Mouse (Mus musculus) midbrain, embryonic 13.5 days (tissue): Measurements from ENCODE around the gene Pcdh7. TPM values are rescaled to one million over a fixed set of nuclear protein-coding genes. Genes with fewer than 3 reads are reported as not detected.

Experiments used
- ATAC-seq: fragments of 200-750 bp; cut with Nextera tagmentation; 2 replicates; pipeline ENCODE4 v1.8.0; 2017; ENCODE audit warnings: mild to moderate bottlenecking, moderate TSS enrichment, moderate library complexity
- H3K27ac ChIP-seq: fragments of 300-500 bp; sonication (generic); 2 replicates; pipeline ENCODE4 v1.5.1; 2015; ENCODE audit warnings: inconsistent platforms, mild to moderate bottlenecking, moderate library complexity
- H3K27me3 ChIP-seq: fragments of 300-500 bp; sonication (generic); 2 replicates; pipeline ENCODE4 v1.6.1; 2015; ENCODE audit warnings: mild to moderate bottlenecking, inconsistent platforms
- H3K36me3 ChIP-seq: fragments of 300-500 bp; sonication (generic); 2 replicates; pipeline ENCODE4 v1.6.1; 2015; ENCODE audit warnings: mild to moderate bottlenecking, inconsistent platforms
- H3K4me1 ChIP-seq: fragments of 300-500 bp; sonication (generic); replicated peaks from 2 replicates; pipeline ENCODE4 v1.6.1; 2015; ENCODE audit warnings: inconsistent platforms
- H3K4me2 ChIP-seq: fragments of 300-500 bp; sonication (generic); replicated peaks from 2 replicates; pipeline ENCODE4 v1.6.1; 2015; ENCODE audit warnings: moderate library complexity, mild to moderate bottlenecking, inconsistent platforms
- H3K4me3 ChIP-seq: fragments of 300-500 bp; sonication (generic); replicated peaks from 2 replicates; pipeline ENCODE4 v1.5.1; 2015; ENCODE audit warnings: mild to moderate bottlenecking, inconsistent platforms
- H3K9ac ChIP-seq: fragments of 300-500 bp; sonication (generic); replicated peaks from 2 replicates; pipeline ENCODE4 v1.6.1; 2015; ENCODE audit warnings: mild to moderate bottlenecking, inconsistent platforms
- H3K9me3 ChIP-seq: fragments of 300-500 bp; sonication (generic); 2 replicates; pipeline ENCODE4 v1.6.1; 2016; ENCODE audit warnings: mild to moderate bottlenecking, inconsistent platforms
- WGBS: fragments of 180-500 bp; shearing (Covaris S2); methylation state at CpG from one replicate; pipeline ENCODE4 v1.1.7; 2015; 5-methylcytosine and 5-hydroxymethylcytosine counted together
- polyA plus RNA-seq: library from polyadenylated mRNA; unstranded; fragments of >200 nt; fragmentation: Nextera tagmentation; extraction: Ambion mirVana; gene quantifications from 2 replicates; pipeline ENCODE4 v1.2.1, GENCODE M21; 2015

Pcdh7 gene
- polyA plus RNA-seq, 1 experiment from 2014 or later, result 14.3 TPM

DNA sequence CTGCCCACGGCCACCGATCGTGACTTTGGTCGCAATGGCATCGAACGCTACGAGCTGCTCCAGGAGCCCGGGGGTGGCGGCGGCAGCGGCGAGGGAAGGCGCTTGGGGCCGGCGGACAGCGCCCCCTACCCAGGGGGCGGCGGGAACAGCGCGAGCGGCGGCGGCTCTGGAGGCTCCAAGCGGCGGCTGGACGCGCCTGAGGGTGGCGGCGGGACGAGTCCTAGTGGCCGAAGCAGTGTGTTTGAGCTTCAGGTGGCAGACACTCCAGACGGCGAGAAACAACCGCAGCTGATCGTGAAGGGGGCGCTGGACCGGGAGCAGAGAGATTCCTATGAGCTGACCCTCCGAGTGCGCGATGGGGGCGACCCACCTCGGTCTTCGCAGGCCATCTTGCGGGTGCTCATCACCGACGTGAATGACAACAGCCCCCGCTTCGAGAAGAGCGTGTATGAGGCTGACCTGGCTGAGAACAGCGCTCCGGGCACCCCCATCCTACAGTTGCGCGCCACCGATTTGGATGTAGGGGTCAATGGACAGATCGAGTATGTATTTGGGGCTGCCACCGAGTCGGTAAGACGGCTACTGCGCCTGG is 1.9 kb downstream of the Pcdh7 start:
- H3K27ac ChIP-seq, result peak overlapping the region; percentile 91
- H3K4me1 ChIP-seq, result peaks cover 29% of the 10 kb centered on the region
- H3K27me3 ChIP-seq, result peaks cover 5% of the 10 kb centered on the region; the same call in 1 of the 2 replicates
- H3K9me3 ChIP-seq, result no peaks in the 10 kb centered on the region
- no peak for ATAC-seq
- WGBS, result under 1% methylated on average over 59 of the region's 59 CpGs
- H3K9ac ChIP-seq, result peak overlapping the region; percentile 81
- H3K4me3 ChIP-seq, result peak overlapping the region; percentile 76
- peak overlapping the region; percentile 88 for H3K4me2 ChIP-seq
- H3K36me3 ChIP-seq, result no peaks in the 10 kb centered on the region

- Histone ChIP-seq H3K9ac (peak overlapping the region; percentile 81), H3K27ac (no peak overlapping the region), H3K27me3 (peaks cover 5% of the 10 kb centered on the region; the same call in 1 of the 2 replicates), H3K4me2 (peak overlapping the region; percentile 88), H3K4me1 (peaks cover 31% of the 10 kb centered on the region), H3K9me3 (no peaks in the 10 kb centered on the region), H3K36me3 (no peaks in the 10 kb centered on the region), H3K4me3 (peak overlapping the region; percentile 76)
- 4% methylated on average over 34 of the region's 34 CpGs for WGBS
- no peak for ATAC-seq
Observed at GRCm38 (mm10) chr5:57720206-57720880, 2.6 kb downstream of the Pcdh7 start.

GRCm38 (mm10) chr5:57721148-57721712 is 3.5 kb downstream of the Pcdh7 start:
- H3K9me3 ChIP-seq, result no peaks in the 10 kb centered on the region
- peak overlapping the region; percentile 76 for H3K4me3 ChIP-seq
- peak overlapping the region; percentile 81 for H3K9ac ChIP-seq
- peak overlapping the region; percentile 88 for H3K4me2 ChIP-seq
- no peak for ATAC-seq
- peaks cover 5% of the 10 kb centered on the region; the same call in 1 of the 2 replicates for H3K27me3 ChIP-seq
- H3K4me1 ChIP-seq, result peaks cover 31% of the 10 kb centered on the region
- H3K27ac ChIP-seq, result no peak overlapping the region
- WGBS, result 33% methylated on average over 8 of the region's 8 CpGs
- H3K36me3 ChIP-seq, result no peaks in the 10 kb centered on the region

GRCm38 (mm10) chr5:57721927-57722326 is 4.2 kb downstream of the Pcdh7 start:
- WGBS, result 41% methylated on average over 6 of the region's 6 CpGs
- peak overlapping the region; percentile 88 for H3K4me2 ChIP-seq
- peak overlapping the region; percentile 21; the same call in 1 of the 2 replicates for H3K9ac ChIP-seq
- ATAC-seq, result no peak
- no peaks in the 10 kb centered on the region for H3K36me3 ChIP-seq
- peaks cover 31% of the 10 kb centered on the region for H3K4me1 ChIP-seq
- no peak overlapping the region for H3K27ac ChIP-seq
- H3K4me3 ChIP-seq, result peak overlapping the region; percentile 76
- peaks cover 5% of the 10 kb centered on the region; the same call in 1 of the 2 replicates for H3K27me3 ChIP-seq
- H3K9me3 ChIP-seq, result no peaks in the 10 kb centered on the region

DNA sequence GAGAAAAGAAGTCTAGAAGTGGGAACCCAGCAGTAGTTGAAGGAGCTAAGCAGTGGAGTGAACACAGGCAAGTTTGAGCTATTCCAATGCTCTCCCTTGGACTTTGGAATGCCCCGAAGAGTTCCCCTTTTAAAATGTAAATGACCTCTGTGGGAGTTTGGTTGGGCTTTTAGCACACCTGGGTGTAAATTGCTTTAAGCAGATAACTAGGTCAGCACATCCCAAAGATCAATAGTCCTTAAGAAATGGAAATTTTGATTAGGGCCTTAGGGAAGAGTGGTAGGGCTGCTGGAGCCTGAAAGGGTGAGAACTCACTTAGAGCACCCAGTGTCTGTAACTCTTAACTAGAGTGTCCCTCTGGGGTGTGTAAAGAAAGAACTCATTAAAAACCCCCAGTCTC is 15.7 kb downstream of the Pcdh7 start:
- WGBS, result 15% methylated on average over 1 of the region's 1 CpGs

DNA sequence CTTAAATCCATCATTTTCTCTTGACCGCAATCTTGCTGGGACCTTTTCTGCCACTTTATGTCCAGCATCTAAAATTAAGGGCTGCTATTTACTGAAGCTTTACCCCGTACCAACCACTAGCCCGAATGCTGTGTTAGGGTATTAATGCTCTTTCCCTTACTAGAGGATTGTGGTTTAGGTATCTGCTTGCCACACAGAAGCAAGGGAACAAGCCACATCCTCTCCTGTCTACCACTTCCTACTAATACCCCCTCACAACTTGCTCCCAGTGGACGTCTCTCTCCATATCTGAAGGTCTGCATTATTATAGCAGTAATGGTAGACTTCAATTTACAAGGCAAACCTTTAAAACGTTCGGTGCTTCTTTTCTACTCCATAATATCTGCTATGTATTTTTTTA is 18.0 kb downstream of the Pcdh7 start:
- no peaks in the 10 kb centered on the region for H3K36me3 ChIP-seq
- ATAC-seq, result no peak
- H3K4me2 ChIP-seq, result no peak overlapping the region
- WGBS, result 86% methylated on average over 6 of the region's 6 CpGs
- H3K9me3 ChIP-seq, result no peaks in the 10 kb centered on the region
- H3K4me3 ChIP-seq, result no peak overlapping the region
- no peak overlapping the region for H3K9ac ChIP-seq
- H3K27me3 ChIP-seq, result no peaks in the 10 kb centered on the region
- H3K4me1 ChIP-seq, result no peaks in the 10 kb centered on the region
- H3K27ac ChIP-seq, result no peak overlapping the region

More for the DNA sequence above, 15.7 kb downstream of the Pcdh7 start:
- no peak overlapping the region for H3K27ac ChIP-seq
- H3K9me3 ChIP-seq, result no peaks in the 10 kb centered on the region
- H3K4me2 ChIP-seq, result no peak overlapping the region
- no peaks in the 10 kb centered on the region for H3K4me1 ChIP-seq
- H3K9ac ChIP-seq, result no peak overlapping the region
- no peaks in the 10 kb centered on the region for H3K27me3 ChIP-seq
- no peak overlapping the region for H3K4me3 ChIP-seq
- no peak for ATAC-seq
- no peaks in the 10 kb centered on the region for H3K36me3 ChIP-seq

GRCm38 (mm10) chr5:57742924-57743323 is 25.2 kb downstream of the Pcdh7 start:
- no peaks in the 10 kb centered on the region for H3K9me3 ChIP-seq
- no peak overlapping the region for H3K27ac ChIP-seq
- no peaks in the 10 kb centered on the region for H3K27me3 ChIP-seq
- H3K4me1 ChIP-seq, result 0 out of 2 replicates have a peak, but pooled peaks cover 2% of the 10 kb centered on the region
- H3K4me2 ChIP-seq, result no peak overlapping the region
- 30% methylated on average over 6 of the region's 6 CpGs for WGBS
- ATAC-seq, result no peak
- H3K4me3 ChIP-seq, result no peak overlapping the region
- H3K9ac ChIP-seq, result no peak overlapping the region
- no peaks in the 10 kb centered on the region for H3K36me3 ChIP-seq

DNA sequence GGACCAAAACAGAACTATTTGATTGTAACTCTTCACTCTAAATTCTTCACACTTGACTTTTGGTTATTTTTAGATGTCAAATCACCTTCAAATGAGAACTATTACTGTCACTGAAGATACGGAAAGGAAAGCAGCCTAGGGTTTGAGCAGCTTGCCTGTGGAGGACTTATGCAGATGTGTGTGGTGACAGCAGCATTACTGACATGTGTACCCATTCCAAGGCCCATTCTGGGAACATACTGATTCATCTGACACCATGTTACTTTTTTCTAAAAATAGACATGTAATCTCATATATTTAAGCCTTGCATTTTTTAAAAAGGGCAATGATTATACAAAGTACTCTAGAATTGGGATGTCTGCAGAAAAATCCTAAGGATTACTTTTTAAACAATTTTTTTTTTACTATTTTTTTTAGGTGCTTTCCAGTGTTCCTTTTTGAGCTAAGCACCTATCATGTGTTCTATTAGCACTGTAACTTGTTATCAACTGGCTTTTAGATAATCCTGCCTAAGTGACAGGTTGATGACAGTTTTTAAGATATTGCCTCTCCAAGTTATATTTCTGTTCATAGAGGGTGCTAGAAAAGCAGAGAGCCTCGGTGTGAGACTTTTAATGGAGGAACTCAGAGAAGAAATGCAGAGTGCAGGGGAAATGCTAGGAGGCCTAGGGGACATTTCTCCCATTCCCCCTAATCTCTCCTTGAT is 26.3 kb downstream of the Pcdh7 start:
- H3K4me2 ChIP-seq, result no peak overlapping the region
- H3K4me1 ChIP-seq, result 0 out of 2 replicates have a peak, but pooled peaks cover 2% of the 10 kb centered on the region
- ATAC-seq, result no peak
- 84% methylated on average over 2 of the region's 2 CpGs for WGBS
- H3K27me3 ChIP-seq, result no peaks in the 10 kb centered on the region
- H3K9me3 ChIP-seq, result no peaks in the 10 kb centered on the region
- H3K36me3 ChIP-seq, result no peaks in the 10 kb centered on the region
- H3K4me3 ChIP-seq, result no peak overlapping the region
- no peak overlapping the region for H3K9ac ChIP-seq
- no peak overlapping the region for H3K27ac ChIP-seq

DNA sequence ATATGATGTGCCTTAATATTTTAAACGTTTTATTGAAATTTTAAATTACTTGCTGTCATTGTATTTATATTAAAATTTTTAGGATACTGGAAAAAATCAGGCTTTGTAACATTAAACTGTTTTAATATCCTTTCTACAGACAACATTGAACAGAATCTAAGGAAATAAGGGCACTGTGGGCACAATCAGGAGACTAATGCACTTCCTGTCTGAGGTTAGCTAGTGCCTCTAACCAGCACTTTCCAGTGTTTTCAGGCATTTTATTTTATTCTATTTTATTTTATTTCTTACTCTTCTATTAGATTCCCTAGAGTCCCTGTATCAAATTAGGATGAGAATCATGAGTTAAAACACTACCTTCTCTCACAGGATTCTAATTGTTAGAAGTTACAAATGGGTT is 28.1 kb downstream of the Pcdh7 start:
- Histone ChIP-seq H3K9me3 (no peaks in the 10 kb centered on the region), H3K4me2 (no peak overlapping the region), H3K9ac (no peak overlapping the region), H3K4me1 (0 out of 2 replicates have a peak, but pooled peaks cover 2% of the 10 kb centered on the region), H3K4me3 (no peak overlapping the region), H3K27me3 (no peaks in the 10 kb centered on the region), H3K27ac (no peak overlapping the region), H3K36me3 (no peaks in the 10 kb centered on the region)
- no peak for ATAC-seq
- WGBS, result 71% methylated on average over 1 of the region's 1 CpGs

DNA sequence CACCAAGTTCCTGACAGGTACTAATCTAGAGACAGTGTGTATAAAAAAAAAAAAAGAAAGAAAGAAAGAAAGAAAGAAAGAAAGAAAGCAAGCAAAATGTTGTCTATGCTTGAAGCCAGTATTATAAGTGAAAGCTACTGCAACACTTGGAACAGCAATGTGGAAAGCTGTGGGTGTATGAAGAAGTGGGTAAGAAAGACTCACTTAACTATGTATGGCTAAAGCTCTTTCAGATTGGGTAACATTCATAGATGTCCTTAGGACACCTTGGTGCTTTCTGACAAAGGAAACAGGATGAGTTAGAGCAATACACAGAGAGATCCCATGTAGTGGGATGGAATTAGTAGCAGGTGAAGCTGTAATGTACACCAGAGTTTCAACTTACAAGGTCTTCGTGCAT is 32.6 kb downstream of the Pcdh7 start:
- no peak overlapping the region for H3K9ac ChIP-seq
- 94% methylated on average over 1 of the region's 1 CpGs for WGBS
- no peaks in the 10 kb centered on the region for H3K9me3 ChIP-seq
- ATAC-seq, result no peak
- 0 out of 2 replicates have a peak, but pooled peaks cover 2% of the 10 kb centered on the region for H3K36me3 ChIP-seq
- H3K4me3 ChIP-seq, result no peak overlapping the region
- H3K27ac ChIP-seq, result no peak overlapping the region
- H3K27me3 ChIP-seq, result no peaks in the 10 kb centered on the region
- no peaks in the 10 kb centered on the region for H3K4me1 ChIP-seq
- H3K4me2 ChIP-seq, result no peak overlapping the region

GRCm38 (mm10) chr5:57755791-57756190 is 38.0 kb downstream of the Pcdh7 start:
- no peak overlapping the region for H3K9ac ChIP-seq
- ATAC-seq, result no peak
- 0 out of 2 replicates have a peak, but pooled peaks cover 2% of the 10 kb centered on the region for H3K36me3 ChIP-seq
- no peaks in the 10 kb centered on the region for H3K27me3 ChIP-seq
- 35% methylated on average over 1 of the region's 1 CpGs for WGBS
- H3K4me1 ChIP-seq, result peaks cover 8% of the 10 kb centered on the region
- no peak overlapping the region for H3K4me2 ChIP-seq
- no peak overlapping the region for H3K4me3 ChIP-seq
- no peak overlapping the region for H3K27ac ChIP-seq
- no peaks in the 10 kb centered on the region for H3K9me3 ChIP-seq
